Mouse (Mus musculus) hematopoietic stem cell, adult 5-6 weeks (primary cell): Measurements from ENCODE around the gene Nfyc. TPM values are rescaled to one million over a fixed set of nuclear protein-coding genes. Genes with fewer than 3 reads are reported as not detected.

ENCODE experiments used
- ATAC-seq, 2 experiments: fragments of 125-278 bp in 1 of 2; replicated peaks in 1 of 2; 2 replicates each; pipeline ENCODE4 v1.8.0; 2016 to 2017; ENCODE audit warnings: inconsistent platforms in 2 of 2, mild to moderate bottlenecking in 2 of 2, moderate number of reproducible peaks in 2 of 2, low read depth in 1 of 2, moderate TSS enrichment in 1 of 2; ENCODE audit not compliant: low FRiP score in 2 of 2, poor library complexity in 2 of 2, severe bottlenecking in 2 of 2, insufficient read depth in 1 of 2, low TSS enrichment in 1 of 2
- total RNA-seq: library from RNA; stranded (forward); fragments of 172-1452, 232-1000 nt; gene quantifications from 2 replicates; pipeline ENCODE4 v1.2.3, GENCODE M21; 2017

The Nfyc gene
- total RNA-seq, 1 experiment from 2014 or later: 49.2 TPM

GRCm38 (mm10) chr4:120799680-120800166, 31.6 kb downstream of the Nfyc start:
- no peak for ATAC-seq

DNA sequence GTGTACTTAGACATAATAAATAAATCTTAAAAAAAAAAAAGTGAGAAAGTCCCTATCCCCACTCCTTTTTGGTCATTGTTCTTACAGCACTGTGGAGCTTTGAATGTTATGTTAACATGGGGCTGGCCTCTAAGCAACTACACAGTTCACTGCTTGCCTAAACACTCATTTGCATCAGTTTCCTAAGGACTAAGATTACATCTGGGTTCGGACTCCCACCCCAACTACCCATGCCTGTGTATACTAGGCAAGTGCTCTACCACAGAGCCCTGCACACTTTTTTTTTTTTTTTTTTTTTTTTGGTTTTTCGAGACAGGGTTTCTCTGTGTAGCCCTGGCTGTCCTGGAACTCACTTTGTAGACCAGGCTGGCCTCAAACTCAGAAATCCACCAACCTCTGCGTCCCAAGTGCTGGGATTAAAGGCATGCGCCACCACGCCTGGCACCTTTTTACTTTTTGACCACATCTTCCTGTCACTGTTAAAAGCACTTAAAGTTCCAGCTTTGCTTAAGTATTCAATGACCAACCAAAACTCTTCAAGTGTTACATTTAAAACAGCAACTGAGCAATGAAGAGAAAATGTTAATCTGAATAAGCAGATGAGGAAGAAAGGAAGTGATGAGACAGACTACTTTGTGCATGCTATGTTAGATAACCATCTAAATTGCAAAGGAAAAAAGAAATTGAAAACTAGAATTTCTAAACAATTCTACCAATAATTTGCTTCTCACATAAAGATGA, 33.2 kb downstream of the Nfyc start:
- no peak for ATAC-seq

DNA sequence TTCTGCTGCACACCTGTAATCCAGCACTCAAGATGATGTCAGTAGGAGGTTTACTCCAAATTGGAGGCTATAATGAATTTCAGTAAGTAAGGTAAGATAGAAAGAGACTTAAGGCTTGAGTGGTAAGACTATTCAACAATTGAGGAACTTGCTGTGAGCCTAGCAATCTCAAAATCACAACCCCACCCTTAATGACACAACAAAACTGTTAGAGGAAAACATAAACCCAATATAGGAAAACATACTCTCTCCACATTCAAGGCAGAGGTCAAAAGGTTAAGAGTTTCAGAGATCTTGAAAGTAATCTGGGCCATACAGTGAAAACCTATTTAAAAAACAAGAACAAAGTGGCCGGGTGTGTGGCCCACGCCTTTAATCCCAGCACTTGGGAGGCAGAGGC, 34.7 kb downstream of the Nfyc start:
- ATAC-seq: no peak

- no peak for ATAC-seq
Measured at GRCm38 (mm10) chr4:120795646-120796045, 35.7 kb downstream of the Nfyc start.

GRCm38 (mm10) chr4:120792918-120793317, 38.5 kb downstream of the Nfyc start:
- no peak for ATAC-seq

GRCm38 (mm10) chr4:120790027-120790426, 41.3 kb downstream of the Nfyc start:
- no peak for ATAC-seq

GRCm38 (mm10) chr4:120755801-120756200, 75.6 kb downstream of the Nfyc start:
- ATAC-seq: no peak

DNA sequence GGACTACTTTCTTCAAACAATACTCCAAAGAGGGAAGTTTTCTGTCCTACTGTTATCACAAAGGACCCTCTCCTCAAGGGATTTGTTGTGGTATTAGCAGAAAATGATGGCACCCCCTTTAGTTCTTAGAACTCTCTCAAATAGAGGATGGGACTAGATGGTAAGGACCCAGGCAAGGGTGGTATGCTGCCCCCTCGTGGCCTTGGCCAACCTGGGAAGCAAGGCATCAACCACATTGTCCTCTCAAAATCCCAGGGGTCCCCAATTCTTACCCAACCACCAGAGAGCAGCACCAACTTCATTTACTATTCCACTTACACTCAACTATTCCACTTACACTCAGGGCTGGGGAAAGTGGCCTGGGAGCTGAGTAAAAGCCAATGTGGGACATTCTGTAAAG, 76.1 kb downstream of the Nfyc start:
- ATAC-seq: peak; percentile 59 to 65; a peak in 3 of 4 replicates

DNA sequence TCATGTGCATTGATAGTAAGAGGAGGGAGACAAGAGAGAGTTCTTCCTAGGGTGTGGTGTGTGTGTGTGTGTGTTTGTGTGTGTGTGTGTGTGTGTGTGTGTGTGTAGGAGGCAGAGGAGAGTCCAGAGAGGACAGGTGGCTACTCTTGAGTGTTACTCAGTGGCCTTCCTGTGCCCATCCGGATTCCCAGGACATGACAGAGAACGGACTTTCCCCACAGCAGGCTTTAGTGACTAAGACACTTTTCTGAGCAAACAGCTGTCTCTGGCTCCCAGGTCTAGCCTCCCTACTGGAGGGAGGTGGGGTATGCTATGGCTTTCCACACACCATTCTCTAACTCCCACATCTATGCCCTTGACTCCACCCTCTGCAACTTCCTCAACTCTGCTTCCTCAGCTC, 81.8 kb downstream of the Nfyc start:
- ATAC-seq: no peak

GRCm38 (mm10) chr4:120747941-120748866, 83.2 kb downstream of the Nfyc start, which contains the start of gene Kcnq4:
TSS of gene Kcnq4 (minus strand) at chr4:120748612.
- no peak for ATAC-seq

GRCm38 (mm10) chr4:120747243-120747792, 84.1 kb downstream of the Nfyc start:
- no peak for ATAC-seq

DNA sequence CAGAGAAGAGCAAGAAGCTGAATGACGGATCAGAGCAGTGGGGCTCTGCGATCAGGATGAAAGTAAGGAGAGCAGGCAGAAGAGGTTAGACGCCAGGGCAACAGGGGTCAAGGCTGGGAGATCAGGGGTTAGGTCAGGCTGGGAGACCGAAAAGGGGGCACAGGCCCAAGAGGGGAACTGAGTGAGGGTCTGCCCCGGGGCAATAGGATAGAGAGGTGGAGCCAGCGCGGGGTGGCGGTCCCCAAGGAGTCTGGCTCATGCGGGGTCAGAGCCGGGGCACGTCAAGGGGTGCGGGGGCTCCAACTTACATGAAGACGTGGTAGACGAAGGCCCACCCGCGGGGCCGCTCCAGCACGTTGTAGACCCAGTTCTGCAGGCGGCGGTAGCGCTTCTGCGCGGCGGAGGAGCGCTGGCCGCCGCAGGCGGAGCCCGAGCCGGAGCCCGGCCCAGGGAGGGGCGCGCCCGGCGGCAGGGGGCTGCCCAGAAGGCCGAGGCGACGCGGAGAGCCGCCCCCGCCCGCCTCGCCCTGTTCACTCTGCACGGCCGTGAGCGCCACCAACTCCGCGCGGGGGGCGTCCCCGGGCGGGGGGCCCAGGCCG, 84.7 kb downstream of the Nfyc start:
- ATAC-seq: no peak

DNA sequence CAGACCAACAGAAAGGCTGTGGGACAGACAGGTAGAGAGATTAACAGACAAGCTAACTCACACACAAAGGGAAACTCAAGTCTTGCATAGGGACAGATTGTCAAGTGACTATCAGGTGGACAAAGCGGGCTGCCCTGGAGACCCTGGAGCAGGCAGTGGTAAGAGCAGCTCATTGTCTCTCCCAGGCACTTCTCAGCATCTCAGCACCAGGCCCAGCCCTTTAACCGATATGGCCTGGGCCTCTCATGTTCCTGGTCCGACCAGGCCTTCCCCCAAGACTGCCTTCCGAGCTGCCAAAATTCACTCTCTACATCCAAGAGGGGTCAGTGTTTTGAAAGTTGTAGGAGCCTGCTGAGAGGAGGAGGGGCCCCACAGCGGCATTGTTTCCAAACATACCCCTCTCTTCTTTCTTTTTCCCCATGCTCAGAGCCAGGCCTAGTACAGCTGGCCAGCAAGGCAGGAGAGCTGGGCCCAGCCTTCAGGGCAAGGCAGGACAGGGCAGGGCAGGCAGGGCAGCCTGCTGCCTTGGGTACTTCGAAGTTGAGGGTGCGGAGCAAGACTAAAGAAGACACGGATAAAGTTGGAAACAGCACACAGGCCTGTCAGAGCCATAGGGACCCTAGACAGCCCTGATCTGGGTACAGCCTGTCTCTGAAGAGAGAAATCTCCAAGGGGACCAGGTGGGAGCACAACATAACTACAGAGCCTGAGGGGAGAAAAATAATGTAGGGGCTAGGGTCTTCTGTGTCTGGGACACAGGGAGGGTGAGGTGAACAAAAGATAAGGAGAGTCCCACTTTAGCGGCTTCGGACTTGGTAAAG, 85.4 kb downstream of the Nfyc start:
- ATAC-seq: no peak

DNA sequence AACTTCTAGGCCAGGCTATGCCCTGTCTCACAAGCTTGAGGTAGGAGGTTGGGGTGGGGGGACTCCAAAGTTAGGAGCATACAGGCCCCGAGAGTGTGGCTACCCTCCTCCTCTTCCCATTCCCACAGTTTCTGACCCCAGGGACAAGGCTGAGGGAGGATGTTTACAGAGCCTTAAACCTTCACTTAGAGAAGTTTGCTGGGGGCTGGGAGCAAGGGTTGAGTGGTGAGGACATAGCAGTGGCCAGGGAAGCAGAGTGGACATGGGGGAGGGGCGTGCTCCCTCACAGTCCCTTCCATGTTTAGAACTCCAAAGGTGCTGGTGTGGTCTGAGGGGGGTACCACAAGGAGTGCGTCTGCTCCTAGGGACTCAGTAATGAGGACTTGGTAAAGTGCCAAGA, 87.7 kb downstream of the Nfyc start:
- ATAC-seq: no peak

- no peak for ATAC-seq
Measured at GRCm38 (mm10) chr4:120741303-120741702, 90.1 kb downstream of the Nfyc start.

DNA sequence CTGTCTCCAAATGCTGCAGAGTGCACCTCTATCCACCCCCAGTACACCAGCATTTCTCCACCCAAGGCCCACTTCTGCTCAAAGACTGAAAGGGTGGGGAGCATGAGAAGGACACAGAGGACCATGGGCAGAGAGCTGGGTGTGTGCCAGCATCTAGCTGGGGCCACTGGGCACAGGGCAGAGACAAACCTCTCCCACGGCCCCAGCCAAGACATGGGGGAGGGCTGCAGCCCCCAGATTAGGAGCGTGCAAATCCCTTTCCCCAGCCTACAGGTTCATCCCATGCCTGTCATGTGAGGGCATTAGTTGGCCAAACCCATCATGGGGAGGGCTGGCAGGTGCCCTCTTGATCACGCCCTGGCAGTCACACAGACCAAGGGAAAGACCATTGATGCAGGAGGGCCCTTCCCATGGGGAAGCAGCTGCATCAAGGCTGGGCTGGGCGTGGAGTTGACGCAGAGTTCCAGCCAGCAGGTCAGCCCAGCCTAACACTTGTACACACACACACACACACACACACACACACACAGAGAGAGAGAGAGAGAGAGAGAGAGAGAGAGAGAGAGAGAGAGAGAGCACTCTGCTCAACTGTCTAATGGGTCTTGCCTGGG, 97.3 kb downstream of the Nfyc start:
- ATAC-seq: no peak
